Mouse (Mus musculus): Measurements from ENCODE around the gene Stk33. TPM values are rescaled to one million over a fixed set of nuclear protein-coding genes. Genes with fewer than 3 reads are reported as not detected.

The Stk33 gene
- total RNA-seq, 1 experiment = 0.31 TPM

DNA sequence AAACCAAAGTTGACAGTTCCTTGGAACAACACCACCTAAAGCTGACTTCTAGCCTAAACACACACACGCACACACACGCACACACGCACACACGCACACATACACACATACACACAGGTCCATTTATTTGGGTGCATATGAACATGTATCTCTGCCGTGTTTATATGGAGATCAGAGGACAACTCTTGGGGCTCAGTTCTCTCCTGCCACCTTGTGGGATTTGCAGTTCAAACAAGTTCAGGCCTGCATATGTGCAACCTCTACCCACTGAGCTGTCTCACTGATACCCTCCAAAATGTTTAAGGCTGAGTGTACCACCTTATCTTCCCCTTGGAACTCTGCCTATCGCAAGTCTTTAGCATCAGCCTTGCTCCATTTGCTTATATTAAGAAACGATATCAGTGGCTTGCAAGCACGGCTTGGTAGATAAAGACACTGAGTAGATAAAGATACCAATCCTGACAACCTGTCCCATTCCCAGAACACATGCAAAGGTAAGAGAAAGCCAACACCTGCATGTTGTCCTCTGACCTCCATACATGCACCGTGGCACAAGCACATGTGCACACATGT lies 1.9 kb upstream of the Stk33 start:
- H3K4me3 ChIP-seq (ENCODE audit: insufficient read depth in 1 of 2, low read depth in 1 of 2, low read length in 2 of 2, poor library complexity in 1 of 2, severe bottlenecking in 1 of 2) = no peak overlapping the region
- no peak overlapping the region for H3K9ac ChIP-seq (ENCODE audit: insufficient read depth, low read depth, low read length, poor library complexity, severe bottlenecking)
- H3K27ac ChIP-seq (ENCODE audit: insufficient read depth, low read depth, low read length, poor library complexity, severe bottlenecking) = no peak overlapping the region
- in situ Hi-C loops (cut with MboI; ENCODE audit: low sequenced_read_pairs in 2 of 2, unreplicated experiment in 2 of 2) = loop anchor here in 1 of 2 experiments (25.0 kb wide), 1 partner anchor 303 kb away; no protein-coding TSS in a partner anchor
- H3K36me3 ChIP-seq (ENCODE audit: control insufficient read depth, insufficient read depth, low read length, poor library complexity, severe bottlenecking) = no peaks in the 10 kb centered on the region
- H3K9me3 ChIP-seq (ENCODE audit: control insufficient read depth, insufficient read depth, low read depth, low read length) = no peaks in the 10 kb centered on the region
- H3K4me1 ChIP-seq (ENCODE audit: control insufficient read depth in 2 of 2, insufficient read depth in 2 of 2, low read length in 2 of 2, poor library complexity in 1 of 2) = peaks cover 0 to 2% of the 10 kb centered on the region in 2 experiments; a peak in 1 of 4 replicates
- no peak for DNase-seq (ENCODE audit: low read depth, low spot score)
- TF ChIP-seq ZC3H11A (IDR thresholded peaks at IDR 0.05; ENCODE audit: borderline replicate concordance, low read depth, low read length) = no peak
- TF ChIP-seq HCFC1 (IDR thresholded peaks at IDR 0.05; ENCODE audit: borderline replicate concordance, insufficient read depth, low read length) = no peak
- TF ChIP-seq ZNF384 (IDR thresholded peaks at IDR 0.05; ENCODE audit: low read depth, low read length) = no peak
- TF ChIP-seq MAFK (IDR thresholded peaks at IDR 0.05; ENCODE audit: insufficient read depth, low read depth, low read length) = no peak
- TF ChIP-seq CHD2 (IDR thresholded peaks at IDR 0.05; ENCODE audit: low read depth, low read length) = no peak

- Histone ChIP-seq H3K9me3 (ENCODE audit: control insufficient read depth, insufficient read depth, low read depth, low read length) (no peaks in the 10 kb centered on the region), H3K9ac (ENCODE audit: insufficient read depth, low read depth, low read length, poor library complexity, severe bottlenecking) (no peak overlapping the region), H3K27ac (ENCODE audit: insufficient read depth, low read depth, low read length, poor library complexity, severe bottlenecking) (no peak overlapping the region), H3K4me3 (ENCODE audit: insufficient read depth in 1 of 2, low read depth in 1 of 2, low read length in 2 of 2, poor library complexity in 1 of 2, severe bottlenecking in 1 of 2) (no peak overlapping the region), H3K4me1 (ENCODE audit: control insufficient read depth in 2 of 2, insufficient read depth in 2 of 2, low read length in 2 of 2, poor library complexity in 1 of 2) (no peaks in the 10 kb centered on the region), H3K36me3 (ENCODE audit: control insufficient read depth, insufficient read depth, low read length, poor library complexity, severe bottlenecking) (no peaks in the 10 kb centered on the region)
- in situ Hi-C loops (cut with MboI; ENCODE audit: low sequenced_read_pairs in 2 of 2, unreplicated experiment in 2 of 2) = loop anchor here in 1 of 2 experiments (25.0 kb wide), 1 partner anchor 287 kb away; no protein-coding TSS in a partner anchor
- DNase-seq (ENCODE audit: low read depth, low spot score) = no peak
- no peak for TF ChIP-seq MAFK (IDR thresholded peaks at IDR 0.05; ENCODE audit: insufficient read depth, low read depth, low read length)
- peak; percentile 70; the same call in 1 of the 2 replicates for TF ChIP-seq ZC3H11A (IDR thresholded peaks at IDR 0.05; ENCODE audit: borderline replicate concordance, low read depth, low read length)
These were observed 14.3 kb downstream of the Stk33 start for GRCm38 (mm10) chr7:109424422-109425159.

DNA sequence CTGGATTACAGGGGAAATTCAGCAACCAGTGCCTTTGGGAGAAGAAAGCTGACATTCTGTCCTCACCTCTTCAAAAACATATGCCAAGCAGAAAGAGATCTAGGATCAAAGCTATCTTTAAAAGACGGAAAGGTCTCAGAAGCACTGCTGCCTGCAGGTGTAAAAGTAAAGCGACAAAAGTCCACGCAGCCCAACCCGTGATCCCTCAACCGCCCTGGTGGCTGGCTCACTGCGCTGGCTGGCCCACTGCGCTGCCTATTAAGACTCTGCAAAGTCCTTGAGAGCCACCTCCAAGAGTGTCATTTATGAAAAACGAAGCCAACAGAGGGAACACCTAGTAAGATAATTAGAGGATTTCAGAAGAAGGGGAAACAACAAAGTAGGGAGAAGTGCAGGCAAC lies 16.1 kb downstream of the Stk33 start:
- H3K9me3 ChIP-seq (ENCODE audit: control insufficient read depth, insufficient read depth, low read depth, low read length) = no peaks in the 10 kb centered on the region
- H3K27ac ChIP-seq (ENCODE audit: insufficient read depth, low read depth, low read length, poor library complexity, severe bottlenecking) = no peak overlapping the region
- H3K4me3 ChIP-seq (ENCODE audit: insufficient read depth in 1 of 2, low read depth in 1 of 2, low read length in 2 of 2, poor library complexity in 1 of 2, severe bottlenecking in 1 of 2) = no peak overlapping the region
- DNase-seq (ENCODE audit: low read depth, low spot score) = no peak
- in situ Hi-C loops (cut with MboI; ENCODE audit: low sequenced_read_pairs in 2 of 2, unreplicated experiment in 2 of 2) = no loop called here
- TF ChIP-seq ZC3H11A (IDR thresholded peaks at IDR 0.05; ENCODE audit: borderline replicate concordance, low read depth, low read length) (no peak), CHD2 (IDR thresholded peaks at IDR 0.05; ENCODE audit: low read depth, low read length) (no peak), MAFK (IDR thresholded peaks at IDR 0.05; ENCODE audit: insufficient read depth, low read depth, low read length) (no peak), ZNF384 (IDR thresholded peaks at IDR 0.05; ENCODE audit: low read depth, low read length) (no peak), HCFC1 (IDR thresholded peaks at IDR 0.05; ENCODE audit: borderline replicate concordance, insufficient read depth, low read length) (no peak)
- no peak overlapping the region for H3K9ac ChIP-seq (ENCODE audit: insufficient read depth, low read depth, low read length, poor library complexity, severe bottlenecking)
- no peaks in the 10 kb centered on the region for H3K4me1 ChIP-seq (ENCODE audit: control insufficient read depth in 2 of 2, insufficient read depth in 2 of 2, low read length in 2 of 2, poor library complexity in 1 of 2)
- no peaks in the 10 kb centered on the region for H3K36me3 ChIP-seq (ENCODE audit: control insufficient read depth, insufficient read depth, low read length, poor library complexity, severe bottlenecking)

DNA sequence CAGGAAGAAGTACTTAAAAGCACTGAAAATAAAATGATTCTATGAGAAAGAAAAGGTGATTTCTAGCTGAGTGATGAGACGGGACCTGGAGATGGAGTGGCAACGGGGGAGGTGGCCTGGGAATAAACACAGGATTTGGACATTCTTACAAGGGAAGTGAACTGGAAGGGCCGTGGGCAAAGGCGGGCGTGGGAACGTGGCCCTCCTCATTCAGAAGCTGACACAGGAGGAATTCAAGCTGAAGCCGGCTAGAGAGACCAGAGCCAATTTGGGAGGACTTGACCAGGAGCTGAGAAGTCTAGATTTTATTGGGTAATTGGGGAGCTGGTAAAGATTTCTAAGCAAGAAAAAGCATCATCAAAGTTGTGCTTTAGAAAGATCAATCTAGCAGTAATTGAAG lies 33.4 kb downstream of the Stk33 start:
- no peak for TF ChIP-seq ZC3H11A (IDR thresholded peaks at IDR 0.05; ENCODE audit: borderline replicate concordance, low read depth, low read length)
- no peak for TF ChIP-seq ZNF384 (IDR thresholded peaks at IDR 0.05; ENCODE audit: low read depth, low read length)
- TF ChIP-seq CHD2 (IDR thresholded peaks at IDR 0.05; ENCODE audit: low read depth, low read length) = no peak
- TF ChIP-seq MAFK (IDR thresholded peaks at IDR 0.05; ENCODE audit: insufficient read depth, low read depth, low read length) = no peak
- TF ChIP-seq HCFC1 (IDR thresholded peaks at IDR 0.05; ENCODE audit: borderline replicate concordance, insufficient read depth, low read length) = no peak
- in situ Hi-C loops (cut with MboI; ENCODE audit: low sequenced_read_pairs in 2 of 2, unreplicated experiment in 2 of 2) = no loop called here
- no peak overlapping the region for H3K27ac ChIP-seq (ENCODE audit: insufficient read depth, low read depth, low read length, poor library complexity, severe bottlenecking)

More for the DNA sequence above, 33.4 kb downstream of the Stk33 start:
- Histone ChIP-seq H3K4me1 (ENCODE audit: control insufficient read depth in 2 of 2, insufficient read depth in 2 of 2, low read length in 2 of 2, poor library complexity in 1 of 2) (no peaks in the 10 kb centered on the region), H3K4me3 (ENCODE audit: insufficient read depth in 1 of 2, low read depth in 1 of 2, low read length in 2 of 2, poor library complexity in 1 of 2, severe bottlenecking in 1 of 2) (no peak overlapping the region), H3K36me3 (ENCODE audit: control insufficient read depth, insufficient read depth, low read length, poor library complexity, severe bottlenecking) (no peaks in the 10 kb centered on the region), H3K9me3 (ENCODE audit: control insufficient read depth, insufficient read depth, low read depth, low read length) (no peaks in the 10 kb centered on the region), H3K9ac (ENCODE audit: insufficient read depth, low read depth, low read length, poor library complexity, severe bottlenecking) (no peak overlapping the region)
- DNase-seq (ENCODE audit: low read depth, low spot score) = no peak
